Mouse (Mus musculus): ENCODE data around the gene Six1. TPM values are rescaled to one million over a fixed set of nuclear protein-coding genes. Genes with fewer than 3 reads are reported as not detected.

Six1 gene
- total and polyA plus RNA-seq, 3 experiments = 0.90 to 1.4 (median 1.2) TPM

GRCm38 (mm10) chr12:73047576-73047975 lies 6.1 kb downstream of the Six1 start:
- no peak for DNase-seq
- Histone ChIP-seq H3K36me3 (ENCODE audit: control insufficient read depth, insufficient read depth, low read length) (no peaks in the 10 kb centered on the region), H3K4me3 (no peak overlapping the region), H3K27ac (no peak overlapping the region), H3K79me2 (replicated peaks; ENCODE audit: control insufficient read depth, insufficient read depth, low read length) (no peaks in the 10 kb centered on the region), H3K4me1 (ENCODE audit: control insufficient read depth, insufficient read depth, low read length) (peaks cover 4% of the 10 kb centered on the region), H3K27me3 (ENCODE audit: control insufficient read depth, insufficient read depth, low read length) (peaks cover 50% of the 10 kb centered on the region), H3K9ac (ENCODE audit: low read depth, low read length) (no peak overlapping the region)
- intact Hi-C loops (cut with DNase I) = loop anchor here (5.0 kb wide), 3 partner anchors 65 to 360 kb away; partner anchors contain the start of genes Six4, Slc38a6 and Trmt5
- TF ChIP-seq POLR2A (IDR thresholded peaks at IDR 0.05; ENCODE audit: insufficient read depth, low read depth, low read length) (no peak), CTCF (IDR thresholded peaks at IDR 0.05) (no peak), EP300 (IDR thresholded peaks at IDR 0.05; ENCODE audit: insufficient read depth, low read depth, low read length) (no peak)
- WGBS = 34% methylated on average over 2 of the region's 2 CpGs

- Histone ChIP-seq H3K79me2 (replicated peaks; ENCODE audit: control insufficient read depth, insufficient read depth, low read length) (no peaks in the 10 kb centered on the region), H3K4me1 (ENCODE audit: control insufficient read depth, insufficient read depth, low read length) (peaks cover 4% of the 10 kb centered on the region), H3K4me3 (peak overlapping the region; percentile 64), H3K9ac (ENCODE audit: low read depth, low read length) (peak overlapping the region; percentile 33), H3K36me3 (ENCODE audit: control insufficient read depth, insufficient read depth, low read length) (no peaks in the 10 kb centered on the region), H3K27ac (no peak overlapping the region), H3K27me3 (ENCODE audit: control insufficient read depth, insufficient read depth, low read length) (peaks cover 44% of the 10 kb centered on the region)
- peak; percentile 83 to 86 for DNase-seq
- WGBS = under 1% methylated on average over 38 of the region's 38 CpGs
- peak; percentile 24 for TF ChIP-seq CTCF (IDR thresholded peaks at IDR 0.05)
- TF ChIP-seq POLR2A (IDR thresholded peaks at IDR 0.05; ENCODE audit: insufficient read depth, low read depth, low read length) = no peak
- intact Hi-C loops (cut with DNase I) = loop anchor here (5.0 kb wide), 3 partner anchors 66 to 361 kb away; partner anchors contain the start of genes Six4, Slc38a6 and Trmt5
These were observed 7.0 kb downstream of the Six1 start for GRCm38 (mm10) chr12:73046607-73047180.

GRCm38 (mm10) chr12:73045724-73046606 lies 7.7 kb downstream of the Six1 start:
- Histone ChIP-seq H3K4me3 (peak overlapping the region; percentile 64), H3K4me1 (ENCODE audit: control insufficient read depth, insufficient read depth, low read length) (peaks cover 4% of the 10 kb centered on the region), H3K27ac (no peak overlapping the region), H3K27me3 (ENCODE audit: control insufficient read depth, insufficient read depth, low read length) (peaks cover 42% of the 10 kb centered on the region), H3K79me2 (replicated peaks; ENCODE audit: control insufficient read depth, insufficient read depth, low read length) (no peaks in the 10 kb centered on the region), H3K9ac (ENCODE audit: low read depth, low read length) (peak overlapping the region; percentile 50), H3K36me3 (ENCODE audit: control insufficient read depth, insufficient read depth, low read length) (no peaks in the 10 kb centered on the region)
- peak; percentile 38 to 63 for DNase-seq
- intact Hi-C loops (cut with DNase I) = loop anchor here (5.0 kb wide), 3 partner anchors 66 to 361 kb away; partner anchors contain the start of genes Six4, Slc38a6 and Trmt5
- 2% methylated on average over 84 of the region's 85 CpGs for WGBS
- TF ChIP-seq POLR2A (IDR thresholded peaks at IDR 0.05; ENCODE audit: insufficient read depth, low read depth, low read length) = no peak

- WGBS = 2% methylated on average over 46 of the region's 46 CpGs
- Histone ChIP-seq H3K36me3 (ENCODE audit: control insufficient read depth, insufficient read depth, low read length) (no peaks in the 10 kb centered on the region), H3K27ac (no peak overlapping the region), H3K4me1 (ENCODE audit: control insufficient read depth, insufficient read depth, low read length) (peaks cover 4% of the 10 kb centered on the region), H3K79me2 (replicated peaks; ENCODE audit: control insufficient read depth, insufficient read depth, low read length) (no peaks in the 10 kb centered on the region), H3K9ac (ENCODE audit: low read depth, low read length) (peak overlapping the region; percentile 50), H3K4me3 (peak overlapping the region; percentile 64), H3K27me3 (ENCODE audit: control insufficient read depth, insufficient read depth, low read length) (peaks cover 38% of the 10 kb centered on the region)
- DNase-seq = peak in 1 of 2 experiments; percentile 72
- intact Hi-C loops (cut with DNase I) = loop anchor here (5.0 kb wide), 3 partner anchors 67 to 362 kb away; partner anchors contain the start of genes Six4, Slc38a6 and Trmt5
- TF ChIP-seq POLR2A (IDR thresholded peaks at IDR 0.05; ENCODE audit: insufficient read depth, low read depth, low read length) = no peak
- peak; percentile 30 for TF ChIP-seq CTCF (IDR thresholded peaks at IDR 0.05)
These were observed 8.5 kb downstream of the Six1 start for GRCm38 (mm10) chr12:73045046-73045723.

GRCm38 (mm10) chr12:73044221-73045045 lies 9.3 kb downstream of the Six1 start:
- Histone ChIP-seq H3K36me3 (ENCODE audit: control insufficient read depth, insufficient read depth, low read length) (no peaks in the 10 kb centered on the region), H3K79me2 (replicated peaks; ENCODE audit: control insufficient read depth, insufficient read depth, low read length) (no peaks in the 10 kb centered on the region), H3K27me3 (ENCODE audit: control insufficient read depth, insufficient read depth, low read length) (peaks cover 40% of the 10 kb centered on the region), H3K9ac (ENCODE audit: low read depth, low read length) (peak overlapping the region; percentile 38; the same call in 1 of the 2 replicates), H3K27ac (no peak overlapping the region), H3K4me3 (peak overlapping the region; percentile 64), H3K4me1 (ENCODE audit: control insufficient read depth, insufficient read depth, low read length) (peaks cover 4% of the 10 kb centered on the region)
- TF ChIP-seq CTCF (IDR thresholded peaks at IDR 0.05) (no peak), POLR2A (IDR thresholded peaks at IDR 0.05; ENCODE audit: insufficient read depth, low read depth, low read length) (no peak), EP300 (IDR thresholded peaks at IDR 0.05; ENCODE audit: insufficient read depth, low read depth, low read length) (no peak)
- intact Hi-C loops (cut with DNase I) = loop anchor here (5.0 kb wide), 5 partner anchors 68 to 363 kb away; partner anchors contain the start of genes Six4, Slc38a6 and Trmt5
- peak; percentile 59 to 77 for DNase-seq
- WGBS = 2% methylated on average over 53 of the region's 53 CpGs
